Mouse (Mus musculus) heart, adult 9 months (tissue): ENCODE data around the gene Nr1h4.

ENCODE experiments used
- DNase-seq, 2 experiments: peaks; one replicate each; pipeline ENCODE4 v3.0.0; 2022; ENCODE audit warnings: low spot score in 2 of 2

Gene Nr1h4

GRCm38 (mm10) chr10:89521790-89522431 is 11.5 kb downstream of the Nr1h4 start:
- no peak for DNase-seq

DNA sequence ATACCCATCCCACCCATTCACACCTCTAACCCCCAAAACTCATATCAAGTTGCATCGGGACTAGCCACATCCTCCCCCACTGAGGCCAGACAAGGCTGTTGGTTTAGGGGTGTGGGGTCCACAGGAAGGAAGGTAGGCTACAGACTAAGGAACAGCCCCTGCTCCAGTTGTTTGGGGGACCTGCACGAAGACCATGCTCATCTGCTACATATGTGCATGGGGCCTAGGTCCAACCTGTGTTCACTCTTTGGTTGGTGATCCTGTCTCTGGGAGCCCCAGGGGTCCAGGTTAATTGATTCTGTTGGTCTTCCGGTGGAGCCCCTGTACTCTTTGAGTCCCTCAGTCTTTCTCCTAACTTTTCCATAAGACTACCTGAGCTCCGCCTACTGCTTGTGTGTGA is 13.0 kb downstream of the Nr1h4 start:
- DNase-seq = no peak

DNA sequence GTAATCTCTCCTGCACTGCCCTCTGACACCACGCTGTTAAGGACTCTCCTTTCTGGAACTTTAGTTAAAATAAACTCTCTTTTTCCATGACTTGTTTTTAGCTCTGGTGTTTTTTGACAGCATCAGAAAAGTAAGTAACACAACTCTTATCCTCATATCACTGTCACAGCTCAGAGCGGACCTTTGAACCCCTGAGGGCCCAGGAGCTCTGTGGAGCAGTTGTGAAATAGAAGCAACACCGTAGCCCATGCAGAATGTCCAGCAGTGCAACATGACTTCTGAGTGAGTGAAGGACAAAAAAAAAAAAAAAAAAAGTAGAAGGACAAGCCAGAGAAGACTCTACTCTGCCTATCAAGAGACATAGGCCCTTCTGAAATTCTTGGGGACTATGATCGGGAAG is 14.2 kb downstream of the Nr1h4 start:
- no peak for DNase-seq

- no peak for DNase-seq
These were observed 15.0 kb downstream of the Nr1h4 start for GRCm38 (mm10) chr10:89518365-89518764.

DNA sequence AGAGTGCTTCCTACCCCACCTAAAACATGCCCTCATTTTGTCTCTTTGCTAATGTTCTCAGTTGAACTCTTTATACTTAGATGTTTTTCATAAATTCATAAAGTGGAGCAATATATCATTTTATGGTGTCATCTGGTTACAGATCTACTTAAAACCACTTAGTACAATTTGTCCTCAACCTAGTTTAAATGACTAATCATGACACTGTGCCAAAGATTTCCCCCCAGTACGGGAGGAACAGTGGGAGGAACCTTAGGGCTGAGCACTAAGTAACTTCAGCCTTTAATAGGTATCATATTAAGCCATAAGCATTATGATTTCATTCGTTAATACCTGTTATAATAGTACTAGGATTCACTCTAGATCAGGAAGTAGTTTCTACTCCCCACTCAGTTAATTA is 17.6 kb downstream of the Nr1h4 start:
- DNase-seq = no peak

GRCm38 (mm10) chr10:89512562-89512961 is 20.8 kb downstream of the Nr1h4 start:
- DNase-seq = no peak

DNA sequence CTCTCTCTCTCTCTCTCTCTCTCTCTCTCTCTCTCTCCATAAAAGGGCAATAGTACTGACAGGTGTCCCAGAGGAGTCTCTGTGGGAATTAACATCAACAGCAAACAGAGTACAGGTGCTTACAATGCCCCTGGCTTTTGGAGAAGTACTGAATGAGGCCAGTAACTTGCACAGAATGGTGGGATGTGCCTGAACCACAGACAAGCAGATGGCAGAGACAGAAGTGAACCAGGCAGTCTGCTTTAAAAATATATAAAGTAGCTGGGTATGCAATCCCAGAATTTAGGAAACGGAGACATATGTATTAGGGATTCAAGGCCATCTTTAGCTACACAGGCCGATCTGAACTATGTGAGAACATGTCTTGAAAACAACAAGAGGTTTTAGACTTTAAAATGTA is 22.8 kb downstream of the Nr1h4 start:
- DNase-seq = no peak

- DNase-seq = no peak
These were observed 24.8 kb downstream of the Nr1h4 start for GRCm38 (mm10) chr10:89508567-89508966.

GRCm38 (mm10) chr10:89506479-89506878 is 26.9 kb downstream of the Nr1h4 start:
- DNase-seq = no peak

- no peak for DNase-seq
These were observed 27.8 kb downstream of the Nr1h4 start for GRCm38 (mm10) chr10:89505592-89505955.

- DNase-seq = no peak
These were observed 28.3 kb downstream of the Nr1h4 start for GRCm38 (mm10) chr10:89504952-89505591.

DNA sequence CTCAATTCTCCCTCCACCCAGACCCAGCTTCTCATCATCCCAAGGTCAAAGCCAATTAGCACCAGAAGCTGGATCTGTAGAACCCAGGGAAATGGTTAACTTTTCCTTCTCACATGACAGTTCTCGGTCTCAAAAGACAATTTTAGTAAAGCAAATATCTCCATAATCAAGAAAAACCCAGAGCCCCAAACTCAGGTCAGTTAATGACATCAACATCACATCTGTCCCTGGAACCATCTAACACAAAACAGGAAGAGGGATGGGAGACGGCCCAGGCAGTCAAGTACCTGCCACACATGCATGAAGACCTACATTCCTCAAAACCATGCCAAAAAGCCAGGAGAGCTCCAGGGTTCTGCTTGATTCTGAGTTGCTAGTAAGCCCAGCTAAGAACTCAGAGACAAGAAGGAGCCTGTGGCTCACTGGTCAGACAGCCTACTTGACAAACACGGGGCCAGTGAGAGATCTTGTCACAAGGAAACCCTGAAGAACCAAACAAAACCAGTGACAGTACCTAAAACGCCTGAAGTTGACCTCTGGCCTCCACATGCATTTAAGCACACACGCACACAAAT is 30.3 kb downstream of the Nr1h4 start:
- DNase-seq = no peak

- no peak for DNase-seq
These were observed 31.5 kb downstream of the Nr1h4 start for GRCm38 (mm10) chr10:89501902-89502301.

DNA sequence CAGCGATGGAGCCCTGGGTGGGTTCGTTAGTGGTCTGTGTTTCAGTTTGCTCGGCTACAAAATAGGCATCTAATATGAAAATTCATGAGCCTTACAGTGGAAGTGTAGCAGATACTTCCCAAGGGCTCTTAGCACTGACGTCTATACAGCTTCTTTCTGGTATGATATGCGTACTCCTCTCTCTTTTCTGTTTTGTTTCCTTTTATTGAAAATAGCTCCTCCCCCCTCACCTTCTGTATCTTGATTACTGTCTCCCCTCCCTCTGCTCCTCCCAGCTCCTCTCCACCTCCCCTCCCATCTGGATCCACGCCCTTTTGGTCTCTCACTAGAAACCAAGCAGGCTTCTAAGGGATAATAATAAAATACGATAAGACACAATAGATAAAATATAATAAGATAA is 37.8 kb downstream of the Nr1h4 start:
- DNase-seq = no peak

DNA sequence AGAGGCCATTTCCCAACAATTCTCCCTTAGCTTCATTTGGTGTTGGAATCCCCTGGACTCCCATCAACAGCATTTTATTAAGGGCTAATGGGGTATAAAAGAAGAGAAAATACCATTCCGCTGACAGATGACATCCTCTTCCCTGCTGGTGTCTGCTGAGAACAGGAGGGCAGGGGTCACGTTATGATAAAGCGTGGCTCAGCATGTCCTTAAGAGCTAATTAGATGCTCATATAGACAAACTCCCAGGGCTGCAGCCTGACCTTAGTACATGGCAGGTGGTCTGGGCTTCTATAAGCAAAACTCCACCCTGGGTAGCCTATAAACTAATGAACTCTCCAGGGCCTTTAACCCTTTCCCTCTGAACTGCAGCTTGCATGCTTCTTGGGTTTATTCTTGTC is 42.1 kb downstream of the Nr1h4 start:
- no peak for DNase-seq

DNA sequence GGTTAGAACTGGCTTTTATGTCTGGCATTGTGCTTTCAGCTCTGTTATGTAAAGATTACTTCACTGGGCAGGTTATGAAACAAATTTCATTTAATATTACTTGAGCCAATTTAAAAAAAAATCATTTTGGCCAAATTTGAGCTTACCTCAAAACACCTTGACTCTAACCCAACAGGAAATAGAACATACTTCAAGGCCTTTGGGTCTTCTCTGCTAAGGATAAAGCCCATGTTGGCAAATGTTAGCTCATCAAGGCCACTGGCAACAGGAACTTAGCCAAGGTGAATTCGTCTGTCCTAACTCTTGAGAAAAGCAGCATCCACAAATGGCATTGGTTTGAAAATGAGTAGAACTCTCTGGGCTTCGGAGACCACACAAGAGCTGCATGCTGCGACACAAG is 43.1 kb downstream of the Nr1h4 start:
- DNase-seq = no peak

GRCm38 (mm10) chr10:89489459-89489858 is 43.9 kb downstream of the Nr1h4 start:
- no peak for DNase-seq

GRCm38 (mm10) chr10:89486995-89487742 is 46.2 kb downstream of the Nr1h4 start:
- no peak for DNase-seq

DNA sequence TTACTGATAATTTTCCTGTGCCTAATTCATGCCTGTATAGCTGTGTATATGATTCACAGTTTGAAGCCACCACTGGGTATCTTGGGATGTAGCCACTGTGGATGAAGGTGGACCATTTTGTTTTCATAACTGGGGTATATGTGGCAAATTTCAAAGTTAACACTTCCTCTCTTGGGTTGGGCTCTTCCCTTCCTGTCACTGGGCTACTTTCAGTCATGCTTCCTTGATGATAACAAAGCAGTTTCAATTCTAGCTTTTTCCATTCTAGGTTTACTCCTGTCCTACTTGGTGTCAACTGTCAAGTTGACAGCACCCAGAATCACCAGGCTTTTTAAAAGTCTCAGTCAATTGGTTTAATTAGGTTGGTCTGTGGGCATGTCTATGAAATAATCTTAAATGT is 48.5 kb downstream of the Nr1h4 start:
- DNase-seq = no peak

- DNase-seq = no peak
These were observed 49.4 kb downstream of the Nr1h4 start for GRCm38 (mm10) chr10:89483812-89484602.

DNA sequence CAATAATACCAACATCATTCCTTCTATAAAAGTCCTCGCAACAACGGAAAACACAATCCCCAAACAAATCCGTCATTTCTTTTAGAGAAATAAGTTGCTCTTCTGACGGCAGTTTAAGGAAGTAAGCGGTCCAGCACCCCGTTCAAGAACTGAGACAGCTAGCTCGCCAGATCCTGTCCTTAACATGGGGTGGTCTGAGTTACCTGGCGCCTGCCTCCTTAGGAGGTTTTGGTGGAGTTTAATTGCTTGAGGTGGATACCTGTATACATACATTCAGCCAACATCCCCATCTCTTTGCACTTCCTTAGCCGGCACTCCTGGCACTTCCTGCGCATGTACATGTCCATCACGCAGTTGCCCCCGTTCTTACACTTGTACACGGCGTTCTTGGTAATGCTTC is 50.3 kb downstream of the Nr1h4 start:
- no peak for DNase-seq

GRCm38 (mm10) chr10:89482142-89482681 is 51.2 kb downstream of the Nr1h4 start:
- no peak for DNase-seq
